Mouse (Mus musculus) ovary, postnatal 10 days (tissue): ENCODE measurements around the gene Sec31a.

ENCODE experiments used
- DNase-seq: peaks from one replicate; pipeline ENCODE4 v3.0.0; 2022; ENCODE audit warnings: low spot score

The Sec31a gene

GRCm38 (mm10) chr5:100408485-100408884 is 7.5 kb downstream of the Sec31a start:
- DNase-seq: no peak

DNA sequence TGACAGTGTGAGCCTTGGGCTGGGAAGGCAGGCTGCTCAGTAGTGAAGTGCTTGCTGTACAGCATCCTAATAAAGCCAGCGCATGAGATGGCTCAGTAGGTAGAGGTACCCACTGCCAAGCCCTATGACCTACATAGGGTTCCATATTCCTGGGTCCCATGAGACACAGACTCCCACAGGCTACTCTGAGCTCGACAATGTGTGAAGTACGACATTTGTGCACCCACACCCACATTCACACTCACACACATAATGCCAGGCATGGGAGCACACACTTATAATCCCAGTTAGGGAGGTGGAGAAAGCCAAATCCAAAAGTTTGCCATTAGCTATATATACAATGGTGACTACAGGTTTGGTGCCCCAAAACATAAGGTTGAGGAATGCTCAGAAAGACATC is 19.3 kb downstream of the Sec31a start:
- no peak for DNase-seq

- DNase-seq: no peak
Observed at GRCm38 (mm10) chr5:100393681-100394080, 22.4 kb downstream of the Sec31a start.

DNA sequence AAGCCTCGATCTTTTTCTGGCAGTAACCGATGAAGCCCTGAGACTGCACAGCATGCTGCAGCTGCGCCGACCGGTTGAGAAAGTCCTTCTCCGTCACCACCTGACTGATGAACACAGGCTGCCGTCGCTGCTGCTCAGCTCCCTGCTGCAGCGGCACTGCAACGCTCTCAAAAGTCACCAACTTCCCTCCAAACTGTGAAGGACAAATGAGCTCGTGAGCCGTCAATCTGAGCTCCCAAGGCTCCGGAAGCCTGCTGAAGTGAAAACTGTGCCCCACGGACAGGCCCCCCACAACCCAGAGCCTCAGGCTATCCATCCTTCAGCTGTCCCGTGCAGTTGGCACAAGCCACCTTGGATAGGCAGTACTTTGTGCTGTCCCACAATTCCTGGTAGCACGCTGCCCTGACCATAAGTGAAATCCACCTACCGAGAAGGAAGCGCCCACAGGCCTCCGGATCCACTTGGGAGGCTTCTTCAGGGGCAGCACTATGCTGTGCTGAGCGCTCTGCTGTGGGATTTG is 23.5 kb downstream of the Sec31a start:
- DNase-seq: no peak

GRCm38 (mm10) chr5:100383782-100384510 is 32.1 kb downstream of the Sec31a start:
- DNase-seq: no peak

DNA sequence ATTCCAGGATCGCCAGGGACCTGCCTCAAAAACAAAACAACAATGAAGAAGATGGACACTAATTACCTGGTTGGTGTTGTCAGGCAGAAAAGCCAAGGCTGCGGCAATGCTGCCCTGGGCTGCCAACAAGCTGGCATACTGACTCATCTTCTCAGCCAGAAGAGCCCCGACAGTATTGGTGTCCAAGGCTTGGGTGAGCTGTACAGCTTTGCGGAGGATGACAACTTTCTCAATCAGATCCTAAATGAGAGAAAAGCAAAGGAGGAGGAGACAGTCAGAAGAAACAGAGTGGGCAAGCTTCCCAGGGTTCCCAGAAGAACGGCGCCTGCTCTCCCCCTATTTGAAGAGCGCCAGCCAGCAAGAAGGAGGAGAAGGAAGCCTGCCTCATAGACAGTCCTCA is 34.9 kb downstream of the Sec31a start:
- no peak for DNase-seq

DNA sequence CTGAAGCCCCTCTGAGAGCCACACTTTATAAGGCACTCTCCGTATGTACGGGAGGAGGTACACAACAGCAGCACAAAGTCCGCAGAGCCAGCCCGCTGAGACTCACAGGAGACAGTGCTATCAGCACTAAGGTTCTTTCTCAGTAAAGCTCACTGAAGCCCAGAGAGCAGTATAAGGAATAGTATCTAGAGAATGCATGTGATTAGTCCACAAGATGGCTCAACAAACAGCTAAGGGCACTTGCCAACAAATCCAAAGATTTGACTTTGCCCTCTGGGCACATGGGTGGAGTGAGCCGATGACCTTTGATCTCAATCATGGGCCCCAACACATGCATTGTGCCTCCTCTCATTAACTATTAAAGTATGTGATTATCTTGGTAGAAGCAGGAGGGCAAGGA is 35.8 kb downstream of the Sec31a start:
- no peak for DNase-seq

- DNase-seq: no peak
Observed at GRCm38 (mm10) chr5:100378981-100379380, 37.1 kb downstream of the Sec31a start.

- DNase-seq: no peak
Observed at GRCm38 (mm10) chr5:100378211-100378610, 37.8 kb downstream of the Sec31a start.

- DNase-seq: no peak
Observed at GRCm38 (mm10) chr5:100377376-100377775, 38.7 kb downstream of the Sec31a start.

DNA sequence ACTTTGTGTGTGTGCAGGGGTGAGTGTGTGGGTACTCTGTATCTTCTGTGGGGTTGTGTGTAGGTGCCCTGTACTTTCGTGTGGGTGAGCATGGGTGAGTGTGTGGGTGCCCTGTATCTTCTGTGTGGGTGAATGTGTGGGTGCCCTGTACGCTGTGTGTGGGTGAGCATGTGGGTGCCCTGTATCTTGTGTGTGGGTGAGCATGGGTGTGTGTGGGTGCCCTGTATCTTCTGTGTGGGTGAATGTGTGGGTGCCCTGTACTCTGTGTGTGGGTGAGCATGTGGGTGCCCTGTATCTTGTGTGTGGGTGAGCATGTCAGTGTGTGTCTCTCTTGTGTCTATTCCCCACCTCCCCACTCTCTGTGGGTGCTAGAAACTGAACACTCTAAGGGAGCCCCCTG is 41.3 kb downstream of the Sec31a start:
- DNase-seq: no peak

- DNase-seq: no peak
Observed at GRCm38 (mm10) chr5:100373952-100374351, 42.1 kb downstream of the Sec31a start.

DNA sequence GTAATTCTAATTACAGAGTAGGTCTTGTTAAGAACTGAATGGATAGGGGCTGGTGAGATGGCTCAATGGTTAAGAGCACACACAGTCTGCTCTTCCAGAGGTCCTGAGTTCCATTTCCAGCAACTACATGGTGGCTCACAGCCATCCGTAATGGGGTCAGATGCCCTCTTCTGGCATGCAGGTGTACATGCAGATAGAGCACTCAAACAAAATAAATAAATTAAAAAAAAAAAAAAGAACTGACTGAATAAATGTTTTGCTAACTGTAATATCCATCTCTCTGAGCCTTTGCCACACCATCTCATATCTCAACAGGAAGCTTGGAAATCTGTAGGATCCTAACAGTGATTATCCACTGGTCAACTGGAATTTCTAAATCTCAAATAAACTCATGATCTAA is 45.1 kb downstream of the Sec31a start:
- DNase-seq: no peak

DNA sequence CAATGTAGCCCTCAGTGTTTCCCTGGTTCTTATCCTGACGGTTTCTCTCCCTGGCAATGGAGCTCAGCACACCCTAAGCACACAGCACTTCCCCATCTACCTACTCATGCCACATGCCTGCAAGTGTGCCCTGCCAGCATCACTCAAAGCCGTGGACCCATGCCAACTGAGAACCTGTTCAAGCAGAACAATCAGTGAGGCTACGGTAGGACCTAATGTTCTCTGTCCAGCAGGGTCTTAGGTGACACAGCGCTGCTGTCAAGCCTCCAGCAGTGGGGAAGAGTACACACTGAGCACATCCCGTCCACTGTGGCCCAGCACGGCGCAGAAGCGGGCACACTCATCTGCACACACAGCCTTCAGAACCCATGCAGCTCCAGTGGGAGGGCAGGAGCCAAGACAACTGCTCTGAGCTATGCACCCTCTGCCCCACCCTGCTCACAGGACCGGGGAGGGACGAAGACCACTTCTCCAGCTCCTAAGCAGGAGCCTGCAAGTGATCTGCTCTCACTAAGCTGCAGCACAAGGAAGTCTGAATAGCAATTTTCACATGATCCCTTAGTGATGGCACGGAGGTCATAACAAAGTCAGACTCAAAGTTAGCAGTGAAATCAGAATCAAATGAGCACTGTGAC is 46.1 kb downstream of the Sec31a start:
- DNase-seq: no peak

DNA sequence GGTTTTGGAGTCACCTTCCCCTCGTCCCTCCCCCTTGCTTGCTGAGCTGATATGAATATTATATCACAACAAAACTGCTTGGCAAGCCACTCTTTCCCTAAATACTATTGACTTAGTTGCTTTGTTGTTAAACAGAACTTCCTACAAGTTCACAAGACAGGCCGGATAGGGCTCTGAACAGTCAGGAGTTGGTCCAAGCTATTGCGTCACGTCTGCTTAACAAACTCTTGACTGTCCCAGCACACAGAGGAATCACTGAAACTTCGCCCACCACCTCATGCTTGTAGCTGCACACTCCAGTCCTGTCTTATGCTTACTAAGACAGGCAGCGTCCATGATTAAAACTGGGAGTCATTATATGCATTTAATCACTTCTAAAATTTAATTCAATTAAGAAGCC is 46.9 kb downstream of the Sec31a start:
- DNase-seq: no peak

DNA sequence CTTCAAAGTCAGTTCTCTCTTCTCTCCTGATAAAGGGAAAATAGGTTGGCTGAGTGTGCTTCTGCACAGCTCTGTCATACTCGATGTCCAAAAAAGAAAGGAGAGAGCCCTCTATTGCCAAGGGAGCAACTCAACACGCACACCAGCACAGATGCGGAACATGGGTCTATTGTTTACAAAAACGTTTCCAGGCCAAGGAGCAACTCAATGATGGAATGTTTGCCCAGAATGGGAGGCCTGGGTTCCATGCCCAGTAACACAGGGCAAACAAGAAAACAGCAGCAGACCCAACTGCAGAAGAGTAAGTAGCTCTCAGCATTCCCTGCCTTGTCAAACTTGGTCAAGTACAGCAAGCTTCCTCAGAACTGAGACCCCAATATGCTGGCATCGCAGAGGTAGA is 47.5 kb downstream of the Sec31a start:
- no peak for DNase-seq

DNA sequence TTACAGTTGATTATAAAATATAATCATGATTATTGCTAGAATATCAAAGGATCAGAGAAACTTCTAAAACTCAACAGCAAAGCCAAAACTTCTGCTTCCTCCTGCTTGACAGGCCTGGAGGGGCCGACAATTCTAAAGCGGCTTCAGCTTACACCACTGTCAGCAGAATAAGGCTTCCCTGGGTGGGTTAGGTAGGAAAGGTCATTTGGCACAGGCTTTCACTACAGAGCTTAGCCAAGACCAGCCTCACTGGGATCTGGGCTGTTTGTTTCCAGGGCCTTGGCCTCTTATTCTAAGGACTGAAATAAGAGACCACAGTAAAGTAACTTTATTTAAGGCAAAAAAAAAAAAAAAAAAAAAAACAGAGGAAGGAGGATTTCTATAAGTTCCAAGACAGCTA is 49.0 kb downstream of the Sec31a start:
- DNase-seq: no peak

GRCm38 (mm10) chr5:100360296-100360695 is 55.7 kb downstream of the Sec31a start:
- DNase-seq: no peak

DNA sequence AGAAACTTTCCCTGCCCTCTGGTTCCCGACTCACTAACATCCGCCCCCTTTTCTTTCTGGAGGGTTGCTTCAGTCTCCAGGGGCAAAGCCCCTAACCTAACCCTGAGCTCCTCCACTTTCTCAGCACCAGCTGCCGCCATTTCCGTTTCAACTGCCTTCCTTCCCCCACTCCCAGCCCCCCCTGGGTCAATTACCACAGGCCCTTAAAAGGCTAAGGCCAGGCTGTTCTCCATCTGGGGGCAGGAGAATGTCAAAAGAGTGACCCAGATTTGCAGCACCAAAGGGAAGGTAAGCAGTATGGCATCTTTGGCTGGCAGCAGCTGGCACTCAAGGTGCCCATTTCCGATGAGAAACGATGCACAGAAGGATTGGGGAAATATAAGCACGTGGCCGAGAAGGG is 57.7 kb downstream of the Sec31a start:
- DNase-seq: no peak

- no peak for DNase-seq
Observed at GRCm38 (mm10) chr5:100354644-100355043, 61.4 kb downstream of the Sec31a start.

DNA sequence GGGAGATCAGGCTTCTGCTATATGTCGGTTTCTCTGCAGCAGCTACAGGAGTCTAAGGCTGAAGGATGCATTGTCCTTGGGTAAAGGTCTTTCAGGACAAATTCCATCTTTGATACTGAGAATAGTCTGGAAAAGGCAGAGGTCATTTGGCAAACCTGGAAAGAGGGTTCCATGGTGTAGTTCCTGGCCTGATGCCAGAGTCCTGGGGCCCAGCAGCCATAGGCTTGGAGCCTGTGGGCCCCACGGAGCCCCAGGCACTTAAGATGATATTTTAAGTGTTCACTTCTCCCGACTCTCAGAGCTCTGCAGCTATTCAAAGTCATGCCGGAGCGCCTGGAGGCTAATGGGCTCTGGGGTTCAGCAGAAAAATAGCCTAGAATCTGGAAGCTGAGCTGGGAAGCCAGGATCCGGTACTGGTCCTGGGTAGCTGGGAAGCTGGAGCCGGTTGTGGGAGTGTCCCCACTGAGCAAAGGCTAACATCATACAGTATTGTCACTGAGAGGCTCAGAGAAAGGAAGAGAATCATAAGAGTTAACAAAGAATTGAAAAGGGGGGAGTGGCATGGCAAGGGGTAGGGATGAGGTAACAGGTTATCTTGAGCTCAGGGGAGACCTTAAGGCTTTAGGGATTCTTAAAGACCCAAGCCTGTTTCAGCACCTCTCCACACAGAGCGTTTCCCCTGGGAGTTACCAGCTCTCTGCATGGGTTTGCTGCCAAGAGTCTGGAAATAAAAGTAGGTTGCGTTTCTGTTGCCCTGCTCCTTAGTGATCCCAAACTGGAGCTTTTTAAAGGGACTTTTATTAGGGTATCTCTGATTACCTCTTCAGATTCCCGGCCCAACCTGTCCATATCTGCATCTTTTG is 62.8 kb downstream of the Sec31a start:
- DNase-seq: no peak

DNA sequence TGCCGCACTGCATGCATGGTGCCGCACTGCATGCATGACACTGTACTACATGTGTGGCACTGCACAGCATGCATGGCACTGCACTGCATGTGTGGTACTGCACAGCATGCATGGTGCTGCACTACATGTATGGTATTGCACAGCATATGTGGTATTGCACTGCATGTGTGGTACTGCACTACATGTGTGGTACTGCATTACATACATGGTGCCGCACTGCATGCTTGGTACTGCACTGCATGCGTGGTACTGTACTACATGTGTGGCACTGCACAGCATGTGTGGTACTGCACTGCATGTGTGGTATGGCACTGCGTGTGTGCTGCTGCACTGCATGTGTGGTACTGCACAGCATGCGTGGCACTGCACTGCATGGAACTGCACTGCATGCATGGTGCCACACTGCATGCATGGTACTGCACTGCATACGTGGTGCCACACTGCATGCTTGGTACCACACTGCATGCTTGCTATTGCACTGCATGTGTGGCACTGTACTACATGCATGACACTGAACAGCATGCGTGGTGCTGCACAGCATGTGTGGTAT is 65.1 kb downstream of the Sec31a start:
- DNase-seq: no peak
